21 mouse cellular contexts compared by ENCODE assay signal in genomic region chr11:84145201-84145798, GRCm38 (mm10). TPM values are rescaled to one million over a fixed set of nuclear protein-coding genes. Genes with fewer than 3 reads are reported as not detected.
DNase-seq lines count a peak whose midpoint lies in the region; ATAC-seq and TF ChIP-seq lines count a peak whose summit lies in the region.
"Had no signal": no experiment of that assay in that cellular context is flagged by ENCODE, and none has a peak within 500 bp of the region (broad histone marks: within the 10 kb centered on the region; RNA-seq: fewer than 3 reads in every experiment).

No protein-coding gene starts in this region.

- no peak for DNase-seq in liver, postnatal 0 days
- no peak for DNase-seq in liver, embryonic 11.5 days (ENCODE audit: low spot score)
- peak; percentile 13 for DNase-seq in brain, embryonic 14.5 days (ENCODE audit: low read depth)
- peak; percentile 58 for DNase-seq in yolk sac, embryonic 10.5 days (ENCODE audit: low spot score)
- no peak for DNase-seq in forebrain, embryonic 10.5 days (ENCODE audit: extremely low spot score, low spot score)
- DNase-seq: adrenal gland, adult 2 months; adrenal gland, postnatal 10 days; adrenal gland, postnatal 25 days; cerebellum, adult 11-12 months; cerebellum, adult 2 months; cerebellum, adult 9-10 months; cerebellum, postnatal 10 days; cerebellum, postnatal 25 days had no signal

- no peak for TF ChIP-seq EP300 in liver, postnatal 0 days (IDR thresholded peaks at IDR 0.05; ENCODE audit: low read depth)

- no peak overlapping the region for H3K4me3 ChIP-seq in liver, postnatal 0 days (ENCODE audit: low read depth, low read length)
- H3K4me3 ChIP-seq in liver, embryonic 11.5 days (ENCODE audit: low read depth, low read length): no peak overlapping the region
- no peak overlapping the region for H3K4me3 ChIP-seq in forebrain, embryonic 10.5 days
- H3K4me3 ChIP-seq: embryonic facial prominence, embryonic 10.5 days; embryonic facial prominence, embryonic 12.5 days; forebrain, embryonic 12.5 days had no signal

- no peak overlapping the region for H3K9ac ChIP-seq in liver, postnatal 0 days (replicated peaks)
- no peak overlapping the region for H3K9ac ChIP-seq in liver, embryonic 11.5 days (ENCODE audit: low read depth, low read length)
- H3K9ac ChIP-seq: embryonic facial prominence, embryonic 12.5 days; forebrain, embryonic 12.5 days had no signal

- H3K36me3 ChIP-seq in liver, postnatal 0 days (replicated peaks; ENCODE audit: insufficient read depth, low read length): no peaks in the 10 kb centered on the region
- H3K36me3 ChIP-seq in liver, embryonic 11.5 days (ENCODE audit: control insufficient read depth, insufficient read depth, low read length): no peaks in the 10 kb centered on the region
- no peaks in the 10 kb centered on the region for H3K36me3 ChIP-seq in forebrain, embryonic 10.5 days (replicated peaks)
- H3K36me3 ChIP-seq: embryonic facial prominence, embryonic 10.5 days; embryonic facial prominence, embryonic 12.5 days; forebrain, embryonic 12.5 days had no signal

- H3K27ac ChIP-seq in liver, postnatal 0 days (ENCODE audit: low read depth): 0 out of 2 replicates have a peak overlapping the region, but pooled peaks have one; percentile 62
- no peak overlapping the region for H3K27ac ChIP-seq in liver, embryonic 11.5 days (ENCODE audit: low read depth, low read length)
- H3K27ac ChIP-seq in forebrain, embryonic 10.5 days: no peak overlapping the region
- H3K27ac ChIP-seq: embryonic facial prominence, embryonic 10.5 days; embryonic facial prominence, embryonic 12.5 days; forebrain, embryonic 12.5 days had no signal

- no peaks in the 10 kb centered on the region for H3K27me3 ChIP-seq in liver, postnatal 0 days (ENCODE audit: insufficient read depth, low read length)
- H3K27me3 ChIP-seq in liver, embryonic 11.5 days (replicated peaks; ENCODE audit: control insufficient read depth, insufficient read depth, low read length): no peaks in the 10 kb centered on the region
- H3K27me3 ChIP-seq in forebrain, embryonic 10.5 days (ENCODE audit: poor library complexity, severe bottlenecking): no peaks in the 10 kb centered on the region
- H3K27me3 ChIP-seq: embryonic facial prominence, embryonic 12.5 days; forebrain, embryonic 12.5 days had no signal

- no peak for TF ChIP-seq CTCF in liver, postnatal 0 days (IDR thresholded peaks at IDR 0.05; ENCODE audit: low read depth)
- no peak for TF ChIP-seq CTCF in brain, embryonic 14.5 days (IDR thresholded peaks at IDR 0.05; ENCODE audit: borderline replicate concordance, extremely low read depth, insufficient read depth, insufficient read length)

- WGBS in liver, postnatal 0 days (ENCODE audit: insufficient replicate concordance): 55% methylated on average over 10 of the region's 10 CpGs
- 70% methylated on average over 10 of the region's 10 CpGs for WGBS in liver, embryonic 11.5 days
- 83% methylated on average over 10 of the region's 10 CpGs for WGBS in forebrain, embryonic 10.5 days

- no peak overlapping the region for H3K4me2 ChIP-seq in liver, postnatal 0 days (ENCODE audit: low read depth, low read length)
- H3K4me2 ChIP-seq in liver, embryonic 11.5 days: no peak overlapping the region
- H3K4me2 ChIP-seq: embryonic facial prominence, embryonic 12.5 days; forebrain, embryonic 12.5 days had no signal

- H3K9me3 ChIP-seq in liver, postnatal 0 days (ENCODE audit: low read length): no peaks in the 10 kb centered on the region
- H3K9me3 ChIP-seq in liver, embryonic 11.5 days (ENCODE audit: control insufficient read depth, low read length): no peaks in the 10 kb centered on the region
- no peaks in the 10 kb centered on the region for H3K9me3 ChIP-seq in forebrain, embryonic 10.5 days
- H3K9me3 ChIP-seq: embryonic facial prominence, embryonic 10.5 days; embryonic facial prominence, embryonic 12.5 days; forebrain, embryonic 12.5 days had no signal

- TF ChIP-seq POLR2A in brain, embryonic 14.5 days (IDR thresholded peaks at IDR 0.05; ENCODE audit: borderline replicate concordance, extremely low read depth, insufficient read depth, insufficient read length, poor library complexity, severe bottlenecking): no peak

- H3K4me1 ChIP-seq in liver, postnatal 0 days (ENCODE audit: insufficient read depth): peaks cover 7% of the 10 kb centered on the region; the same call in 1 of the 2 replicates
- no peaks in the 10 kb centered on the region for H3K4me1 ChIP-seq in liver, embryonic 11.5 days (replicated peaks; ENCODE audit: control insufficient read depth, insufficient read depth, low read length)
- peaks cover 5% of the 10 kb centered on the region; the same call in 1 of the 2 replicates for H3K4me1 ChIP-seq in forebrain, embryonic 10.5 days
- H3K4me1 ChIP-seq: embryonic facial prominence, embryonic 10.5 days; embryonic facial prominence, embryonic 12.5 days; forebrain, embryonic 12.5 days had no signal

- ATAC-seq in liver, postnatal 0 days: no peak; the same call in 1 of the 2 replicates
- no peak for ATAC-seq in liver, embryonic 11.5 days (replicated peaks; ENCODE audit: low FRiP score)
- ATAC-seq: forebrain, embryonic 14.5 days; forebrain, embryonic 16.5 days had no signal

RNA-seq across cellular contexts. Expression of gene Acaca, which starts 15.8 kb away (rescaled TPM):
- 2.0 TPM in 2 replicates for polyA plus RNA-seq in liver, postnatal 0 days (2015; fragmentation: Nextera tagmentation; extraction: Ambion mirVana)
- 17.0 and 20.4 TPM in 2 replicates for polyA plus RNA-seq in liver, embryonic 11.5 days (2014; fragmentation: Nextera tagmentation; extraction: Ambion mirVana)
- 26.6 and 43.7 TPM in 2 replicates for polyA plus RNA-seq in brain, embryonic 14.5 days (2012; rRNA removed)
- polyA plus RNA-seq in forebrain, embryonic 10.5 days (2016; fragmentation: Nextera tagmentation; extraction: Ambion mirVana): 25.6 and 26.8 TPM in 2 replicates

RNA-seq across cellular contexts. Expression of gene Tada2a, which starts 15.9 kb away (rescaled TPM):
- 5.7 and 6.1 TPM in 2 replicates for polyA plus RNA-seq in liver, postnatal 0 days (2015; fragmentation: Nextera tagmentation; extraction: Ambion mirVana)
- 30.6 and 32.7 TPM in 2 replicates for polyA plus RNA-seq in liver, embryonic 11.5 days (2014; fragmentation: Nextera tagmentation; extraction: Ambion mirVana)
- polyA plus RNA-seq in brain, embryonic 14.5 days (2012; rRNA removed): 36.5 and 40.1 TPM in 2 replicates
- polyA plus RNA-seq in forebrain, embryonic 10.5 days (2016; fragmentation: Nextera tagmentation; extraction: Ambion mirVana): 43.6 and 43.7 TPM in 2 replicates

RNA-seq across cellular contexts. Expression of gene Gm11437, which starts 22.0 kb away (rescaled TPM):
- 0.14 TPM in 1 of 2 replicates, not detected in the other for polyA plus RNA-seq in liver, postnatal 0 days (2015; fragmentation: Nextera tagmentation; extraction: Ambion mirVana)
- polyA plus RNA-seq in liver, embryonic 11.5 days (2014; fragmentation: Nextera tagmentation; extraction: Ambion mirVana): not detected in 2 replicates
- 0.08 TPM in 1 of 2 replicates, not detected in the other for polyA plus RNA-seq in brain, embryonic 14.5 days (2012; rRNA removed)
- polyA plus RNA-seq in forebrain, embryonic 10.5 days (2016; fragmentation: Nextera tagmentation; extraction: Ambion mirVana): not detected in 2 replicates
- polyA plus RNA-seq: adrenal gland, adult 2 months; C2C12; cerebellum, adult 2 months; cortical plate, adult 2 months; embryonic facial prominence, embryonic 10.5 days; embryonic facial prominence, embryonic 12.5 days; embryonic facial prominence, embryonic 14.5 days; forebrain, embryonic 12.5 days; forebrain, embryonic 14.5 days; forebrain, embryonic 16.5 days had no signal

Comparison
In these comparisons a context has a peak if more than half of its experiments do, and no peak if none do; other contexts are left out.
1. DNase-seq: peak in brain, embryonic 14.5 days (single experiment) and yolk sac, embryonic 10.5 days (single experiment); none in liver, postnatal 0 days (single experiment), liver, embryonic 11.5 days (single experiment) and forebrain, embryonic 10.5 days (single experiment).